Mouse (Mus musculus): ENCODE measurements around the gene Prss12. TPM values are rescaled to one million over a fixed set of nuclear protein-coding genes. Genes with fewer than 3 reads are reported as not detected.

The Prss12 gene
- polyA plus RNA-seq, 1 experiment = 0.47 TPM

DNA sequence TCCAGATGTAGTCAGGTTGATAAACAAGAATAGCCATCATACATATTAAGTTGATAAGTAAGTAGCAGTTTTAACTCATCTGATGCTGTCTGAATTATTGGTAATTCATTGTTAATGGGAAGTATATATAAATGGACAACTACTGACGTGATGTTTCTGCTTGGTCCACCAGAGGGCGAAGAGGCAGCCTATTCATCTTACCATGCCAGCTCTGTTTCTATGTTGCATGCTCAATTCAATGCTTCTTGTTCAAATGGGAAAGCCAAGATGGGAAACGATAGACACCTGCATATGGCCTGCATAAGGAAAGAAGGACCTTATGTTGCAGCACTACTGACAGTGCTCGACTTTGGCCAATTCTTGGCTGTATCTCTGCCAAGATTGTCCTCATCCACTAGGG, 70.1 kb downstream of the Prss12 start:
- no peak for DNase-seq (ENCODE audit: low read depth, low spot score)
- 26% methylated on average over 4 of the region's 4 CpGs for WGBS

DNA sequence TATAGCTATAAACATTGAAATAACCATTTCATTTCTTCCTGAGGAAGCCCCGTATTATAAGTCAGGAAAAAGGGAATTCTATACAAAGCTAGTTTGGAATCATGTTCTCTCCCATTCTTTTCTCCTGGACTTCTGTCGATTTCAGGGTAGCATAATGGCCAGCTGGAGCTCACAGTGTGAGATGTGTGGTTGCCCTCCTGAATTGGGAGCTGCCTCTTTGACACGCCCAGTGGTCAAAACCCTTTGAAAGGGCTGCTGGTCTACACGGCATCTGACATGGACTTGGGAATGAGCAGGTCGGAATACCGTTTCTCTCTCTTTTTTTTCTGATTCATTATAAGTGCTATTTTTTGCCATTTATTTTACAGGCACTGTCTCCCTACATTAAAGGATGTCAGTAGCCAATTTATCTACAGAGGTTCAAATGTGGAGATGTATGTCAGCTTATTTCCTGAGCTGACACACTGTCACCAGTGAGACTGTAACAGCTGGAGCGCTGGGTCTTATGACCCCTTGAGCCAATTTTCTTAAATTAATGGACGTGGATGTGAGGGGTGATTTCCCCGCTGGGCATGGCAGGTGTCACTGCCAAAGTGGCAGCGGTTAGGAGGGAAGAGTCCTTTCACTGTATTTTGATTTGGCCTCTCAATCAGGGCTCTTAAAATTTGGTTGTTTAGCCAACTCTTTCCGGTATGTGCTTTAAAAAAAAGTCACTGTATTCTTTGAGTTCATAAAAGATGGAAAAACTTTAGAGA, 79.8 kb downstream of the Prss12 start:
- WGBS = 77% methylated on average over 11 of the region's 11 CpGs

DNA sequence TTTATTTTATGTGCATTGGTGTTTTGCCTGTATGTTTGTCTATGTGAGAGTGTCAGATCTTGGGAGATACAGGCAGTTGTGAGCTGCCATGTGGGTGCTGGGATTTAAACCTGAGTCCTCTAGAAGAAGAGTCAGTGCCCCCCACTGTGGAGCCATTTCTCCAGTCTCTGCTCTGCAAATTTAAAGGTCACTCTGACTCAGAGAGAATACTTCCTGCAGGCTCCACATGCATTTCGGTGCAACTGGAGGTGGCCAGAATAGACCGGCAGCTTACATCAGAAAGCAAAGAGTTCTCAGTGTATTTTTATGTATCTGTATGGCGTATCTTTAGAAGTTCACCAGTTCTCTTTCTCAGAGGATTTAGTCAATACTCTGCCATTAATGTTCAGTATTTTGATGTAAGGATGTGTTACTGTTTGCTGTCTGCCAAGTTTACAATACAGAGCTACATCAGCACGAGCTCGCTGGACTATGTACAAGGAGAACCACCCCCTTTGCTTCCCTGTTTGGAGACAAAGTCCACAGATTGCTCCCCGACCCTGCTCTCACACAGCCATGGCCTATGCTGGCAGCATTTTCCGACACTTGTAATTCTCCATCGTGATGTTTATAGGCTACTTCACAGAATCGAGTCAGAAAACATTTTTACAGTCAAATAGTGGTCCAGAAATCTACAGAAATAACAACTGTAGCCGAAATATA, 81.2 kb downstream of the Prss12 start:
- DNase-seq (ENCODE audit: low read depth, low spot score) = no peak
- WGBS = 27% methylated on average over 10 of the region's 10 CpGs

More for the DNA sequence above, 79.8 kb downstream of the Prss12 start:
- DNase-seq (ENCODE audit: low read depth, low spot score) = no peak

DNA sequence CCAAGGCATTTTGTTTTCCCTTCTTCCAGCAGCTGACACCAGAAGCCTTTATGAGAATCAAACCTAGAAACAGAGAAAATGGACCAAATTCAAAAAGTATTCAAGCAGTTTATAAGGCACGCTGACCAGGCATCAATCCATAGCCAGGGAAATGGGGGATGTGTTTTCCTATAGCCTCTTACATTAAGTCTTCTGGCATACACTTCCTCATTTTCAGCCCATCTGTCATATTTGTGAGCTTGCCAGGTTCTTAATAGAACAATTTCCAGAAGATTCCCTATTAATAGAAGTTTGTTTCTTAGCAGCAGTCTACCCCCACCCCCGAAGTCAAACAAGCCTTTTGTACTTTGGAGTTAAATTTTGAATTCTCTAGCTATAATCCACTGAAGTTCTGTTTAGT, 84.4 kb downstream of the Prss12 start:
- WGBS = 62% methylated on average over 2 of the region's 2 CpGs
- DNase-seq (ENCODE audit: low read depth, low spot score) = no peak

DNA sequence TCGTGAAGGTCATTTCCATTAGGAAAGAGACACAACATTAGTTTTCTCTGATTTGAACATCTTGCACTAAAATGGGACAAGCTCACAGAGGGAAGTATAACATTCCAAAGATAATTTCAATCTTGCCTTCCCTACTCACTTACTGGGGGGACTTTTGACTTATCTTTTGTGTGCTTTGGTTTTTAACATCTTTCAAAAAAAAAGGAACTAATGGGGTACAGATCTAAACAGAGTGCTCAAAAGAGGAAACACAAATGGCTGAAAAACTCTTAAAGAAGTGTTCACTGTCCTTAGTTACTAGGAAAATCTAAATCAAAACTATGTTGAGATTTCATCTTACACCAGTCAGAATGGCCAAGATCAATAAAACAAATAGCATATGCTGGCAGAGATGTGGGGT, 90.6 kb downstream of the Prss12 start:
- DNase-seq (ENCODE audit: low read depth, low spot score) = no peak
- WGBS = 86% methylated on average over 1 of the region's 1 CpGs

DNA sequence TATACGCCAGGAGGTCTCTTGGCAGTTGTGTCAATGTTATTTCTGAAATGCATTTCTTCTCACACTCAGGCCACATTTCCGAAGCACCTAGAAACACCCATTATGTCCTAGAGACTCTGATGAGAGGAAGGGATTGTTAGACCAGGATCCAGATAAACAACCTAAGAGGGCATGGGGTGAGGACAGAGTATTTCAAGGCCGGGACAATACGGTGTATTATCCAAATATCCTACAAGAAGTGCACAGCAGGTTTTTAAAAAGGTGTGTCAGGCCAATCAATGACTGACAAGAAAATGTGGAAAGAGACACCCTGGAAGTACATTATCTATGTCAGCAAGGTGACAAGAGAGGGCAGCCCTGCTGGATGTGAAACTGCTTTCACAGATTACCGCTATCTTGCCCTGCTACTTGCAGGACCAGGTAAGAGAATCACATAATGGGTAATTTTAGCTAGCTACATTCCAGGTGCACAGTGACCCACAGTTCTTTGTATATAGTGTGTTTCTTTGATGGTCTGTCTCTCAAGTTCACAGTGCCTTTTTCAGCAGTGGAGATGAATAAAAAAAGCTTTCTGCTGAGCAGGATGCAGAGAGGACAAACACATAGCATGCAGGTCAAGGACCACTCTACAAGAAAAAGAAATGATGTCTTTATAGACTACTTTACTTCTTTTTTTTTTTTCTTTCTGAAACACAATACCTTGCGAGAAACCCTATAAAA, 97.0 kb downstream of the Prss12 start:
- 70% methylated on average over 6 of the region's 6 CpGs for WGBS
- DNase-seq (ENCODE audit: low read depth, low spot score) = no peak

DNA sequence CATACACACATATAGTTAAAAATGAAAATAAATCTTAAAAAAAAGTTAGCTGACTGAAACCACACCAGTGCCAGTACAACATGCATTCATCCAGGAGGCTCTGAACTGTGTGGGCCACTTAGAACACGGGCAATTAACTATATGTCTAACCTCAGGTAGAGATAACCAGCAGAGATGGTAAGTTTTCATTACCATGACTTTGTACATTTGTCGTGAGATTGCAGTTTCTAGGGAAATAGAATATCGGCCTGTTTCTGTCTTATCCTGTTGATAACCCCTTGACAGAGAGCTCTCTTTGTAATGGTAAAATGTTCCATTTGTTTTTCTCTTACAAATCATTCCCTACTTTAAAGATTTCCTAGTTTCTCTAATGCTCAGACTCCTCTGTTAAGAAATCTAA, 103.8 kb downstream of the Prss12 start:
- no peak for DNase-seq (ENCODE audit: low read depth, low spot score)
- 84% methylated on average over 3 of the region's 3 CpGs for WGBS

DNA sequence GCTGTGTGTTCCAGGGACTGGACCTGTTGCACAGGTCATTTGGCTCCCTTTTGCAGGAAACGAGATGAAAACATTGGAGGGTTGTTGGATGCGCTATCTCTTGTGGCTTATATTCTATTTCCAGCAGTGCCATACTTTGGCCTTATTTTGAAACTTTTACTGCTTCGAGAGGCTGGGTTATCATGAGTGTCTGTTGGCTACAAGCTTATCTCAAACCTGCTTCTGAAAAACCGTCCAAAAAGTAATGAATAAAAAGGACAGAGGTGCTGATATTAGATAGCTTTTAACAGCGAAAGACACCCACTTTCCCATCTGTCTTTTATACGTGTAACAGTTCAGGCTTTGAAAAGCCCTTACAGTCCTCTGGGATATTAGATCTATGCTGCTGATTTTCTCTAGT, 107.2 kb downstream of the Prss12 start:
- 81% methylated on average over 6 of the region's 6 CpGs for WGBS
- no peak for DNase-seq (ENCODE audit: low read depth, low spot score)

DNA sequence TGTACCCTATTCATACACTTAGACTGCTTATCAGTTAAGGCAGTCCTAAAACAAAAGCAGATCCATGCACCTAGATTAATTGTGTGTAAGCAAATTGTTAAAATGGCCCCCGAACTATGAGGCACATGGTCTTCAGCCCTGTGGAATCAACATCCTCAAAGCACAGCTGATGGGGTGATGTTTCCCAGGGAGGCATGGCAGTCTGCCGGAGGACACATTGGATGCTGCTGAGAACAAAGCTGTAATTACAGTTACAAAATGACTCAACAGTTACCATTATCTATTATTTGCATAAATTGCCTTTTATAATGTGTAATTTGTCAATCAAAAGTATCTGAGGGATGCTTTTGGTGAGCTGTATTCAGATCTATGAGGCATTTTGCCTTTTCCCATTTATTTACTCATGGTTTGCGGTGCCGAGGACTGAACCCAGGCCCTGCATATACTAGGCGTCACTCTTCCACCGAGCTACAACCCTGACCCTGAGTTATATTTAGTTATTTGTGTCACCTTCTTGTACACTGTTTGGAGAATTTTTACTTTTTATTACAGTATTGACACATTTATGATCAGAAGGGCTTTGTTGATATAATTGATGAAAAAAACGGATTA, 108.6 kb downstream of the Prss12 start:
- no peak for DNase-seq (ENCODE audit: low read depth, low spot score)
- WGBS = 87% methylated on average over 7 of the region's 7 CpGs

Other genes with a start within 250 kb of the Prss12 start
- gene Synpo2, start 210.8 kb upstream of the Prss12 start, polyA plus RNA-seq (2012; rRNA removed) = 17.2 and 24.4 TPM in 2 replicates
- 32.1 and 82.7 TPM in 2 replicates for gene Sec24d, start 179.5 kb upstream of the Prss12 start, polyA plus RNA-seq (2012; rRNA removed)
- 3.1 and 4.1 TPM in 2 replicates for gene Mettl14, start 60.8 kb upstream of the Prss12 start, polyA plus RNA-seq (2012; rRNA removed)
- 0.04 and 0.12 TPM in 2 replicates for gene Ndst3, start 243.9 kb downstream of the Prss12 start, polyA plus RNA-seq (2012; rRNA removed)

Data from large intestine, adult 2 months (tissue).